Mouse (Mus musculus) thymus, adult 2 months (tissue): ENCODE measurements around the gene Etv2.
A peak's percentile ranks its signal among the peaks of the same experiment; 100 is the strongest.

Source experiments
- CTCF ChIP-seq: fragments of 200-500 bp; IDR thresholded peaks from 2 replicates; pipeline ENCODE4 v1.5.1; 2012; ENCODE audit warnings: mild to moderate bottlenecking, control low read depth, low read length, moderate library complexity, borderline replicate concordance; ENCODE audit not compliant: control insufficient read depth, poor library complexity, insufficient read depth; ENCODE audit errors: extremely low read depth
- POLR2A ChIP-seq: fragments of 200-500 bp; IDR thresholded peaks from 2 replicates; pipeline ENCODE4 v1.6.1; 2012; ENCODE audit warnings: mild to moderate bottlenecking, low read length, control low read depth, moderate library complexity; ENCODE audit not compliant: control insufficient read depth, poor library complexity, insufficient read depth; ENCODE audit errors: extremely low read depth

GRCm38 (mm10) chr7:30625530-30626384 lies 9.9 kb downstream of the Etv2 start, which contains the start of gene Cox6b1:
- TF ChIP-seq CTCF (peak; percentile 57; the same call in 1 of the 2 replicates), POLR2A (0 out of 2 replicates have a peak, but pooled peaks have one; percentile 36)
